Mouse (Mus musculus): ENCODE data around the gene Cyp4f18. TPM values are rescaled to one million over a fixed set of nuclear protein-coding genes. Genes with fewer than 3 reads are reported as not detected.
"Not testable (repeated sequence)": the region's sequence is repeated elsewhere in the genome, so short reads cannot be mapped to it uniquely, and the experiment has no call there.

The Cyp4f18 gene
- total RNA-seq, 1 experiment, result 0.18 TPM

DNA sequence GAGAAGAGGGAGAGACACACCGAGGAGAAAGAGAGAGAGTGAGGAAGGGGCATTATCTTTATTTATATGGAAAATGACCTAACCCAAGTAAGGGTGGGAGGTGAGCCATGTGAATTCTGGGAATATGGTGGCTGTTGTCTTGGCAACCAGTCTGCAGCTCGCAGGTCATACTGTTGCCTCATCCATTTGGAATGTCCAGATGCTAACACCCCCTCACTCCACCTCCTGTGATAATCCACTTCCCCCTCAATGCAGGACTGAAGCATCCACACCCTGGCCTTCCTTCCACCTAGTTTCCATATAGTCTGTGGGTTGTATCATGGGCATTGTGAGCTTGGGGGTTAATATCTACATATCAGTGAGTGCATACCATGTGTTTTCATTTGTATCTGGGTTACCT, 10.4 kb upstream of the Cyp4f18 start:
- DNase-seq (ENCODE audit: low read depth, low spot score), result no peak
- no peaks in the 10 kb centered on the region for H3K9me3 ChIP-seq (ENCODE audit: control insufficient read depth, insufficient read depth, low read depth, low read length)
- in situ Hi-C loops (cut with MboI; ENCODE audit: low sequenced_read_pairs in 2 of 2, unreplicated experiment in 2 of 2), result loop anchor here (10.0 kb wide), 1 partner anchor 55 kb away; no protein-coding TSS in a partner anchor
- no peak overlapping the region for H3K4me3 ChIP-seq (ENCODE audit: insufficient read depth in 1 of 2, low read depth in 1 of 2, low read length in 2 of 2, poor library complexity in 1 of 2, severe bottlenecking in 1 of 2)
- no peak overlapping the region for H3K27ac ChIP-seq (ENCODE audit: insufficient read depth, low read depth, low read length, poor library complexity, severe bottlenecking)
- TF ChIP-seq ZC3H11A (IDR thresholded peaks at IDR 0.05; ENCODE audit: borderline replicate concordance, low read depth, low read length), result no peak
- TF ChIP-seq HCFC1 (IDR thresholded peaks at IDR 0.05; ENCODE audit: borderline replicate concordance, insufficient read depth, low read length), result no peak
- no peak for TF ChIP-seq MAFK (IDR thresholded peaks at IDR 0.05; ENCODE audit: insufficient read depth, low read depth, low read length)
- no peak for TF ChIP-seq CHD2 (IDR thresholded peaks at IDR 0.05; ENCODE audit: low read depth, low read length)
- TF ChIP-seq ZNF384 (IDR thresholded peaks at IDR 0.05; ENCODE audit: low read depth, low read length), result no peak
- H3K36me3 ChIP-seq (ENCODE audit: control insufficient read depth, insufficient read depth, low read length, poor library complexity, severe bottlenecking), result no peaks in the 10 kb centered on the region
- no peak overlapping the region for H3K9ac ChIP-seq (ENCODE audit: insufficient read depth, low read depth, low read length, poor library complexity, severe bottlenecking)
- no peaks in the 10 kb centered on the region for H3K4me1 ChIP-seq (ENCODE audit: control insufficient read depth in 2 of 2, insufficient read depth in 2 of 2, low read length in 2 of 2, poor library complexity in 1 of 2)

DNA sequence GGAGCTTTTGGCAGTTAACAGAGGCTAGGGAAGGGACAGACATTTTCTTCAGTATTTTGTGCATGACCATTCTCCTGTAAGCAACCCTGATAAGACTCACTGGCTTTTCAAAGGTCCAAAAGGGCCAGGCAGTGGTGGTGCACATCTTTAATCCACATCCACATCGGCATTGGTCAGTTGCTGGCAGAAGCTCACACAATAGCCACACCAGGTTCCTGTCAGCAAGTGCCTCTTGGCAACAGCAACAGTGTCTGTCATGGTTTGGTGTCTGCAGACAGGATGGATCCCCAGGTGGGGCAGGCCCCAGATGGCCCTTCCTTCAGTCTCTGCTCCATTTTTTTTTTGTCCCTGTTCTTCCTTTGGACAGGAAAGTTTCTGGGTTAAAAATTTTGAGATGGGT, 9.6 kb upstream of the Cyp4f18 start:
- H3K36me3 ChIP-seq (ENCODE audit: control insufficient read depth, insufficient read depth, low read length, poor library complexity, severe bottlenecking); H3K4me1 ChIP-seq (ENCODE audit: control insufficient read depth in 2 of 2, insufficient read depth in 2 of 2, low read length in 2 of 2, poor library complexity in 1 of 2); H3K9me3 ChIP-seq (ENCODE audit: control insufficient read depth, insufficient read depth, low read depth, low read length); DNase-seq (ENCODE audit: low read depth, low spot score); H3K4me3 ChIP-seq (ENCODE audit: insufficient read depth in 1 of 2, low read depth in 1 of 2, low read length in 2 of 2, poor library complexity in 1 of 2, severe bottlenecking in 1 of 2); H3K27ac ChIP-seq (ENCODE audit: insufficient read depth, low read depth, low read length, poor library complexity, severe bottlenecking); H3K9ac ChIP-seq (ENCODE audit: insufficient read depth, low read depth, low read length, poor library complexity, severe bottlenecking): not testable (repeated sequence)
- in situ Hi-C loops (cut with MboI; ENCODE audit: low sequenced_read_pairs in 2 of 2, unreplicated experiment in 2 of 2), result loop anchor here (10.0 kb wide), 1 partner anchor 56 kb away; no protein-coding TSS in a partner anchor

DNA sequence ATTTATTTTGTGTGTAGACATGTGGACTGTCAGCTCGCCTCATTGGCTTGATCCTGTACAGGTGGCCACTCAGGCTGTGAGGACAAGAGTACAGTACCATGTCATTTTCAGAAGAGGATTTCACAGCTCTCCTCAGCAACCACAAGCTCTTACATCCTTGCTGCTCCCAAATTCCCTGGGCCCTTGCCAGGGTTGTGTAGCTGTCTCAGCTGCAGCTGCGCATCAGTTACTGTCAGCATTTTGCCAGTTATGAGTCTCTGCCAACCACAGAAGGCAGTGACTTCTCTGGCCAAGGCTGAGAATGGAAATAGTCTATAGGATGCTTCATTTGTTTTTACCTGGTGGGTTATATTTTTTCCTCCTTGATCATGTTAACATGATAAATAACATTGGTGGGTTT, 8.7 kb upstream of the Cyp4f18 start:
- H3K9me3 ChIP-seq (ENCODE audit: control insufficient read depth, insufficient read depth, low read depth, low read length), result no peaks in the 10 kb centered on the region
- H3K4me3 ChIP-seq (ENCODE audit: insufficient read depth in 1 of 2, low read depth in 1 of 2, low read length in 2 of 2, poor library complexity in 1 of 2, severe bottlenecking in 1 of 2), result no peak overlapping the region
- no peak overlapping the region for H3K27ac ChIP-seq (ENCODE audit: insufficient read depth, low read depth, low read length, poor library complexity, severe bottlenecking)
- TF ChIP-seq MAFK (IDR thresholded peaks at IDR 0.05; ENCODE audit: insufficient read depth, low read depth, low read length) (no peak), ZNF384 (IDR thresholded peaks at IDR 0.05; ENCODE audit: low read depth, low read length) (no peak), CHD2 (IDR thresholded peaks at IDR 0.05; ENCODE audit: low read depth, low read length) (no peak), HCFC1 (IDR thresholded peaks at IDR 0.05; ENCODE audit: borderline replicate concordance, insufficient read depth, low read length) (no peak), ZC3H11A (IDR thresholded peaks at IDR 0.05; ENCODE audit: borderline replicate concordance, low read depth, low read length) (no peak)
- no peaks in the 10 kb centered on the region for H3K4me1 ChIP-seq (ENCODE audit: control insufficient read depth in 2 of 2, insufficient read depth in 2 of 2, low read length in 2 of 2, poor library complexity in 1 of 2)
- no peak overlapping the region for H3K9ac ChIP-seq (ENCODE audit: insufficient read depth, low read depth, low read length, poor library complexity, severe bottlenecking)
- in situ Hi-C loops (cut with MboI; ENCODE audit: low sequenced_read_pairs in 2 of 2, unreplicated experiment in 2 of 2), result loop anchor here (10.0 kb wide), 1 partner anchor 57 kb away; no protein-coding TSS in a partner anchor
- DNase-seq (ENCODE audit: low read depth, low spot score), result no peak
- no peaks in the 10 kb centered on the region for H3K36me3 ChIP-seq (ENCODE audit: control insufficient read depth, insufficient read depth, low read length, poor library complexity, severe bottlenecking)

DNA sequence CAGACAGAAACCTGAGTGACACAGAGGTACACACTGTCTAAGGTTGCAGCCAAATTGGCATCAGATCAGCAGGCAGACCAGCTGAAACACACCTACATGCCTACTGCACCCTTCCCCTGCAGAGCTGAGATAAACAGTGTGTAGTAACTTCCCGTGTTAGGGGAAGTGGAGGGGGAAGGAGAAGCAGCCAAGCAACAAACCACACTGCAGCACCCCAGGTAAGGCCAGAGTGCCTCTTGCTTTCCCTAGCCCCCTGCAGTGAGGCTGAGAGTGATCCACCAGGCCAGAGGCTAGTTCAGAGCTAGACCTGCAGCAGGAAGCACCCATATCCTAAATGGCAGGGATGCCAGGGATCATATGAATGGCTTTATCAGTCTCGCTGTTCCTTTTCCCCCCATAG, 7.9 kb upstream of the Cyp4f18 start:
- H3K27ac ChIP-seq (ENCODE audit: insufficient read depth, low read depth, low read length, poor library complexity, severe bottlenecking); H3K4me3 ChIP-seq (ENCODE audit: insufficient read depth in 1 of 2, low read depth in 1 of 2, low read length in 2 of 2, poor library complexity in 1 of 2, severe bottlenecking in 1 of 2); H3K4me1 ChIP-seq (ENCODE audit: control insufficient read depth in 2 of 2, insufficient read depth in 2 of 2, low read length in 2 of 2, poor library complexity in 1 of 2); H3K9ac ChIP-seq (ENCODE audit: insufficient read depth, low read depth, low read length, poor library complexity, severe bottlenecking); DNase-seq (ENCODE audit: low read depth, low spot score); H3K9me3 ChIP-seq (ENCODE audit: control insufficient read depth, insufficient read depth, low read depth, low read length); H3K36me3 ChIP-seq (ENCODE audit: control insufficient read depth, insufficient read depth, low read length, poor library complexity, severe bottlenecking): not testable (repeated sequence)
- in situ Hi-C loops (cut with MboI; ENCODE audit: low sequenced_read_pairs in 2 of 2, unreplicated experiment in 2 of 2), result loop anchor here (10.0 kb wide), 1 partner anchor 57 kb away; no protein-coding TSS in a partner anchor

DNA sequence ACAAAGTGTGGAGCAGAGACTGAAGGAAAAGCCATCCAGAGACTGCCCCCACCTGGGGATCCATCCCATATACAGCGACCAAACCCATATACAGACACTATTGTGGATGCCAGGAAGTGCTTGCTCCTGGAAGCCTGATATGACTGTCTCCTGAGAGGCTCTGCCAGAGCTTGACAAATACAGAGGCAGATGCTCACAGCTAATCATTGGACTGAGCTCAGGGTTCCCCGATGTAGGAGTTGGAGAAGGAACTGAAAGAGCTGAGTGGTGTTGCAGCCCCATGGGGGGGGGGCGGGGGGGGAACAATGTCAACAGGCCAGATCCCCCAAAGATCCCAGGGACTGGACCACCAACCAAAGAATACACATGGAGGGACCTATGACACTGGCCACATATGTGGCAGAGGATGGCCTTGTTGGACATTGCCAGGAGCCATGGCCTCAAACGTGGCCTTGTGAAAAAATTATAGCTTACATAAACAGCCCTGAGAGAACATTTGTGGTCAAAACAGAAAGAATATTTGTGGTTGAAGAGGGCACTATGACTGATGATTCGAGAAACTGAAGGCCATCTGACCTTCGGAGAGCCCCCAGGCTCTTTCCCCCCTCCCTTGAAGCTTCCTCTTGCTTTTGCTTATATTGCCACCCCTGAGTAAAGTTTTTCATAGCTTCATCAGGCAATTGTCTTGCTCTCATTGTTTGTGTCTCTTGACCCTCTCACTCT, 4.2 kb upstream of the Cyp4f18 start:
- in situ Hi-C loops (cut with MboI; ENCODE audit: low sequenced_read_pairs in 2 of 2, unreplicated experiment in 2 of 2), result loop anchor here (10.0 kb wide), 1 partner anchor 61 kb away; no protein-coding TSS in a partner anchor
- H3K4me1 ChIP-seq (ENCODE audit: control insufficient read depth in 2 of 2, insufficient read depth in 2 of 2, low read length in 2 of 2, poor library complexity in 1 of 2); H3K36me3 ChIP-seq (ENCODE audit: control insufficient read depth, insufficient read depth, low read length, poor library complexity, severe bottlenecking); DNase-seq (ENCODE audit: low read depth, low spot score); H3K9me3 ChIP-seq (ENCODE audit: control insufficient read depth, insufficient read depth, low read depth, low read length); H3K4me3 ChIP-seq (ENCODE audit: insufficient read depth in 1 of 2, low read depth in 1 of 2, low read length in 2 of 2, poor library complexity in 1 of 2, severe bottlenecking in 1 of 2); H3K9ac ChIP-seq (ENCODE audit: insufficient read depth, low read depth, low read length, poor library complexity, severe bottlenecking); H3K27ac ChIP-seq (ENCODE audit: insufficient read depth, low read depth, low read length, poor library complexity, severe bottlenecking): not testable (repeated sequence)
